Mouse (Mus musculus) liver, embryonic 11.5 days (tissue): Measurements from ENCODE around the gene Pcsk6. TPM values are rescaled to one million over a fixed set of nuclear protein-coding genes. Genes with fewer than 3 reads are reported as not detected.
A peak's percentile ranks its signal among the peaks of the same experiment; 100 is the strongest.

Experiments
- ATAC-seq: fragments of 200-750 bp; cut with Nextera tagmentation; replicated peaks from 2 replicates; pipeline ENCODE4 v1.8.0; 2017; ENCODE audit warnings: moderate number of reproducible peaks, mild to moderate bottlenecking, moderate TSS enrichment, moderate library complexity; ENCODE audit not compliant: low FRiP score
- DNase-seq: peaks from one replicate; pipeline ENCODE4 v3.0.0-alpha.2; 2017; ENCODE audit warnings: low spot score
- H3K27ac ChIP-seq: fragments of 300-500 bp; sonication (generic); 2 replicates; pipeline ENCODE4 v1.5.1; 2014; ENCODE audit warnings: mild to moderate bottlenecking, low read depth, low read length, control low read depth
- H3K27me3 ChIP-seq: fragments of 300-500 bp; sonication (generic); replicated peaks from 2 replicates; pipeline ENCODE4 v1.6.1; 2014; ENCODE audit warnings: low read length, mixed read lengths; ENCODE audit not compliant: control insufficient read depth, insufficient read depth
- H3K36me3 ChIP-seq: fragments of 300-500 bp; sonication (generic); 2 replicates; pipeline ENCODE4 v1.6.1; 2014; ENCODE audit warnings: mild to moderate bottlenecking, low read length, moderate library complexity, mixed read lengths; ENCODE audit not compliant: control insufficient read depth, insufficient read depth
- H3K4me1 ChIP-seq: fragments of 300-500 bp; sonication (generic); replicated peaks from 2 replicates; pipeline ENCODE4 v1.6.1; 2014; ENCODE audit warnings: low read length, mixed read lengths; ENCODE audit not compliant: control insufficient read depth, insufficient read depth
- H3K4me2 ChIP-seq: fragments of 300-500 bp; sonication (generic); 2 replicates; pipeline ENCODE4 v1.6.1; 2014; ENCODE audit warnings: mild to moderate bottlenecking, control low read depth, moderate library complexity
- H3K4me3 ChIP-seq: fragments of 300-500 bp; sonication (generic); 2 replicates; pipeline ENCODE4 v1.5.1; 2014; ENCODE audit warnings: low read depth, low read length, control low read depth
- H3K9ac ChIP-seq: fragments of 300-500 bp; sonication (generic); 2 replicates; pipeline ENCODE4 v1.6.1; 2014; ENCODE audit warnings: low read depth, low read length, control low read depth
- H3K9me3 ChIP-seq: fragments of 300-500 bp; sonication (generic); 2 replicates; pipeline ENCODE4 v1.6.1; 2016; ENCODE audit warnings: low read length, inconsistent platforms, mixed read lengths; ENCODE audit not compliant: control insufficient read depth
- WGBS: fragments of 180-500 bp; shearing (Covaris S2); extraction: QIAGEN DNeasy Blood & Tissue Kit; methylation state at CpG from one replicate; pipeline ENCODE4 v1.1.7; 2014; 5-methylcytosine and 5-hydroxymethylcytosine counted together
- polyA plus RNA-seq: library from polyadenylated mRNA; unstranded; fragments of >200 nt; fragmentation: Nextera tagmentation; extraction: Ambion mirVana; gene quantifications from 2 replicates; pipeline ENCODE4 v1.2.1, GENCODE M21; 2014

Gene Pcsk6
- polyA plus RNA-seq, 1 experiment from 2014 or later = 1.3 TPM

DNA sequence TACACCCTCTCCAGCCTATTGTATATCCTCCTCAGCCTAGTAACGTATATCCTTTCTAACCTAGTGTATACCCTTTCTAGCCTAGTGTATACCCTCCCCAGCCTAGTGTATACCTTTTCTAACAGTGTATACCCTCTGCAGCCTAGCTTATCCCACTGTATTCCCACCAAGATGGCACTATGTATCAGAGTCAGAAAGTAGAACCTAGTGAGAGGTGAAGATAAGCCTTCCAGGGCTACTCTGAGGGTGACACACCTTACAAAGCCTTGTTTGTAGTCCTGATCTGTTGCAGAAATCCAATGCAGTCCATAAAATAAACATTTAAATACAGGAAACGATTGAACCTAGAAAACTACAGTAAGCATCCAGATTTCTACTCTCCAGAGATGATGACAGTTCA lies 12.4 kb downstream of the Pcsk6 start:
- DNase-seq (no peak), ATAC-seq (peak; percentile 24; the same call in 1 of the 2 replicates)
- no peak overlapping the region for H3K9ac ChIP-seq
- WGBS = 73% methylated on average over 2 of the region's 2 CpGs
- H3K4me3 ChIP-seq = no peak overlapping the region
- H3K9me3 ChIP-seq = no peaks in the 10 kb centered on the region
- peaks cover 8% of the 10 kb centered on the region; the same call in 1 of the 2 replicates for H3K4me1 ChIP-seq
- H3K36me3 ChIP-seq = no peaks in the 10 kb centered on the region
- no peaks in the 10 kb centered on the region for H3K27me3 ChIP-seq
- no peak overlapping the region for H3K27ac ChIP-seq
- H3K4me2 ChIP-seq = no peak overlapping the region

DNA sequence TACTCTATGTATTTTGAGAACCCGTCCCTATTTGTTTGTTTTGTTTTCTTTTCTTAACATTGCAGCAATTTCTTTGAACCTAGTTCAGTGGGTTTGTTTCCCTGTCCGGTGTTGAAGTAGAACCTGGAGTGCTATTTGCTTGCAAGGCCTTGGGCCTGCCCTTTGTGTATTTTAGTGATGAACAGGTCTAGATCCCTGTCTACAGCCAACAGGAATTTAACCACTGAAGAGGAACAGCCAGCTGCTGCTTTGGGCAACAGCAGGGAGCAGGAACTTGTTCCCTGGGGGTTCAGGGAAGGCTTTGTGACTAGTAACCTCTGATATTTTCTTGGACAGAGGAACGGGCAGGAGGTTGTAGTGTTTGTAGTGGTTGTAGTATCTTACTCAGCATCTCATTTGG lies 15.1 kb downstream of the Pcsk6 start:
- Histone ChIP-seq H3K9me3 (no peaks in the 10 kb centered on the region), H3K4me3 (no peak overlapping the region), H3K36me3 (no peaks in the 10 kb centered on the region), H3K27ac (no peak overlapping the region), H3K4me1 (peaks cover 11% of the 10 kb centered on the region), H3K4me2 (no peak overlapping the region), H3K9ac (no peak overlapping the region), H3K27me3 (no peaks in the 10 kb centered on the region)
- no peak for DNase-seq
- WGBS = 77% methylated on average over 3 of the region's 3 CpGs
- ATAC-seq = no peak

DNA sequence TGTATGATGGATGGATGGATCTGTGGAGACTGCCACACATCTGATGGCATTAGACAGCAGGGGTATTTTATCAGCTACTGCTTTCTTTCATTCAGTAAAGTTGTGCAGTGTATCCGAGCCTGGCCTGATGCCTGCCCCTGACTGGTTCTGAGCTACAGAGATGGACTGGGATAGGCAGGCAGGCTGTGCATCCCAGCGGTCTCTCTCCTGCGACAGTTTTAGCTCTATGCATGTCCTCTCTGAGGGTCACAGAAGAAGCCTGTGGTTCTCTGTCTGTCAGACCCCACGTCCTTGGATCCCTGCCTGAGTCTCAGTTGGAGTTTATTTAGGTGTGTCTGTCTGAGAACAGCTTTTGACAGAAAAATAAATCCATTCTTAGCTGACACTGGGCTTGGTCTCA lies 16.7 kb downstream of the Pcsk6 start:
- H3K9me3 ChIP-seq = no peaks in the 10 kb centered on the region
- H3K4me2 ChIP-seq = no peak overlapping the region
- H3K4me1 ChIP-seq = peaks cover 13% of the 10 kb centered on the region
- H3K9ac ChIP-seq = no peak overlapping the region
- H3K27ac ChIP-seq = no peak overlapping the region
- ATAC-seq (no peak), DNase-seq (no peak)
- 62% methylated on average over 4 of the region's 4 CpGs for WGBS
- no peaks in the 10 kb centered on the region for H3K27me3 ChIP-seq
- H3K4me3 ChIP-seq = no peak overlapping the region
- no peaks in the 10 kb centered on the region for H3K36me3 ChIP-seq

DNA sequence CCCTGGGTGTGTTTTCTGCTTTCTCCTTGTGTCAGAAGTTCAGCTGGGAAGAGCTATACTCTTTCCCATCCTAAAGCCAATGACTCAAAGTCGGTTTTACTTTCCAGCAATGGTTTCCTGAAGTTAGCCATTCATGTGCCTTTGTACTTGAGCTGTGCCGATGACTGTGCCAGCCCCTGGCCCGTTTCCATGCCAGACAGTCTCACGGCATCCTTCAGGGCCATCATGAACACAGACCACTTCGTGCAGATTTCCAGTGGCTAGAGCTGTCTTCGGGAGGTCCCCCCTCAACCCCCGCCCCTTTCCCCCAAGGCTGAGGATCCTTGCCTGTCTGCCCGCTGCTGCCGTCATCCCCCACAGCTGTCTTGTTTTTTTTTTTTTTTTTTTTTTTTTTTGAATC lies 17.8 kb downstream of the Pcsk6 start:
- no peak overlapping the region for H3K4me3 ChIP-seq
- H3K4me1 ChIP-seq = peaks cover 6% of the 10 kb centered on the region; the same call in 1 of the 2 replicates
- no peak overlapping the region for H3K9ac ChIP-seq
- no peaks in the 10 kb centered on the region for H3K9me3 ChIP-seq
- no peaks in the 10 kb centered on the region for H3K36me3 ChIP-seq
- no peak overlapping the region for H3K27ac ChIP-seq
- 82% methylated on average over 9 of the region's 9 CpGs for WGBS
- ATAC-seq (no peak), DNase-seq (no peak)
- no peaks in the 10 kb centered on the region for H3K27me3 ChIP-seq
- H3K4me2 ChIP-seq = no peak overlapping the region

DNA sequence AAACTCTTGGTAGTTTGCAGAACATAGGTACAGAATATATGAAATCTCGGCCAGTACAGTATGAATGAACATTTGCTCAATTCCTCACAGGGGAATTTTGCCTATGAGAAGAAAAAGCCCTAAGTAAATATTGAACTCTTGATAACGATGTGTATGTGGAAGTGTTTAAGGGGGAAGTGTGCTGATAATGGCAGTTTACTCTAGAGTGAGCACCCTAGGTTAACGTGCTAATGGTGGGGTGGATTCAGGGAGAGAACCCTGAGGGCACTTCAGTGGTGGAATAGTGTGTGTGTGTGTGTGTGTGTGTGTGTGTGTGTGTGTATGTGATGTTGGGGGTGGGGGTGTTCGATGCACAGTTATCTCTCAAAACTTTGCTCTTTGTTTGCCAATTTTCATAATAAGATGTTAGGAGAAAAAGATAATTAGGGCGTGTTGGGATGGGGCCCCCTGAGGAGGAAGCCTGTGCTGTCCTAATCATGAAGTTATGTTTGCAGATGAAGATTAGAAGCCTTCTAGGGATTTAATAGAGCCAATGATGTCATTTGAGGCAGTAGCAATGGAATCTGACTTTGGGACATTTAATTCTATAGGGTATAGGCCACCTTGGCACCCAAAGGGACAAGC lies 19.2 kb downstream of the Pcsk6 start:
- H3K27me3 ChIP-seq = no peaks in the 10 kb centered on the region
- H3K9me3 ChIP-seq = no peaks in the 10 kb centered on the region
- peak overlapping the region; percentile 53 for H3K4me2 ChIP-seq
- ATAC-seq (peak; percentile 72), DNase-seq (no peak)
- H3K27ac ChIP-seq = peak overlapping the region; percentile 63
- no peak overlapping the region for H3K4me3 ChIP-seq
- WGBS = 41% methylated on average over 5 of the region's 5 CpGs
- no peaks in the 10 kb centered on the region for H3K36me3 ChIP-seq
- peaks cover 6% of the 10 kb centered on the region; the same call in 1 of the 2 replicates for H3K4me1 ChIP-seq
- H3K9ac ChIP-seq = no peak overlapping the region

DNA sequence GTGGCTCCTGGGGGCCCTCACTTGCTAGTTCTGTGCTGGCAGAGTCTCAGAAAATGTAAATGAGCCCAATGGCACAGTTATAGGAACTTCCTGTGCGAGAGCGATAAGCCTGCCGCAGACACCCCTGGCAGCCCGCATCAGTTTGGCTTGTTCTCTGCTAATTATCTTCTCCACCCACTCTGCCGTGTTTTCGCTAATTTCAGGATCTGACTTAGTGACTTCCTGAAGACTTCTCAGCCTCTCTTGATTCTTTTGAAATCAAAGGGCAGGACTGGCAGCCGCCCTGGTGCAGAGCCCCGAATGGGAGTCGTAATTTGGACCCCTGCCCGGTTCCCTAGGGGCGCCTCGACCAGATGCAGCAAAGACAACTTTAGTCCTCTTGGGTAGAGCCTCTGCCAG lies 19.8 kb downstream of the Pcsk6 start:
- WGBS = 35% methylated on average over 12 of the region's 12 CpGs
- H3K9ac ChIP-seq = no peak overlapping the region
- no peaks in the 10 kb centered on the region for H3K9me3 ChIP-seq
- DNase-seq (no peak), ATAC-seq (peak; percentile 87)
- H3K4me1 ChIP-seq = peaks cover 6% of the 10 kb centered on the region; the same call in 1 of the 2 replicates
- H3K4me2 ChIP-seq = peak overlapping the region; percentile 53
- peak overlapping the region; percentile 63; the same call in 1 of the 2 replicates for H3K27ac ChIP-seq
- H3K36me3 ChIP-seq = no peaks in the 10 kb centered on the region
- H3K4me3 ChIP-seq = no peak overlapping the region
- H3K27me3 ChIP-seq = no peaks in the 10 kb centered on the region

DNA sequence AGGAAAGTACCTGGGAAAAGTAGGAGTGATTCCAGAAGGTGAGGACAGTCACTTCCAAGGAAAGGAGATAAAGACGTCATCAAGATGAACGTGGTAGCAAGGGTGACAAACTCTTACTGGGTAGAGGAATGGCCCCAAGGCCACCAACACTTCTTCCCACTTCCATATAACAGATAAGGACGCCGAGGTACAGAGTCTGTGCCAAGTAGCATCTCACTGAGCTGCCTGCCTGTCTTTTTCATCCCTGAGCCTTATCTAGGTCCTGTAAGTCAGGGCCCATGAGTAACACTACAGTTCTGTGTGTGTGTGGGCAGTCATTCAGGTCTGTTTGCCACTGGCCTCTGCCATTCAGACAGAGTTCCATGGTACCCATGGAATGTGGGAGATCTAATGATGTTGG lies 23.4 kb downstream of the Pcsk6 start:
- H3K4me2 ChIP-seq = no peak overlapping the region
- no peaks in the 10 kb centered on the region for H3K27me3 ChIP-seq

DNA sequence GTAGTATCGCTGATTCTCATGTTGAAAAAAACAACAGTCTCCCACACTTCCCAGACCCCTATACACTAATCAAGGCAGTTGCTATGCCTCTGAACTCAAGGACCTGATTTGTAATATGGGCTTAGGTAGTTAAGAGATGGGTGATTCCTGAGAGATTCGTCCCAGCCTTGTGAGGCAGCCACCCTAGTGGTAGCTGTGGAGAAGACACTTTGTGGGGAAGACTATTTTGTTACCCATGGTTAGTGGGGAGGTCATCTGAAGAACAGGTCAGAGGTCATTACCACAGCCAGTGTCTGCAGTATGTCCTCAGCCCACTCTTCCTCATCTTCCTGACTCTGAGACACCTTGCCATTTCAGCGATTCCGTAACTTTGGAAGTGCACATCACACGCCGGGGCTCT lies 24.3 kb downstream of the Pcsk6 start:
- DNase-seq = no peak
- H3K9me3 ChIP-seq = no peaks in the 10 kb centered on the region
- H3K4me2 ChIP-seq = no peak overlapping the region
- no peaks in the 10 kb centered on the region for H3K36me3 ChIP-seq
- no peak for ATAC-seq
- H3K4me3 ChIP-seq = no peak overlapping the region
- H3K27ac ChIP-seq = no peak overlapping the region
- 87% methylated on average over 6 of the region's 6 CpGs for WGBS
- H3K4me1 ChIP-seq = peaks cover 6% of the 10 kb centered on the region; the same call in 1 of the 2 replicates
- no peak overlapping the region for H3K9ac ChIP-seq
- H3K27me3 ChIP-seq = no peaks in the 10 kb centered on the region

More for the DNA sequence above, 23.4 kb downstream of the Pcsk6 start:
- Histone ChIP-seq H3K27ac (no peak overlapping the region), H3K36me3 (no peaks in the 10 kb centered on the region), H3K4me3 (no peak overlapping the region), H3K9me3 (no peaks in the 10 kb centered on the region), H3K9ac (no peak overlapping the region), H3K4me1 (peaks cover 6% of the 10 kb centered on the region; the same call in 1 of the 2 replicates)
- 46% methylated on average over 4 of the region's 4 CpGs for WGBS
- ATAC-seq = no peak
- DNase-seq = no peak

DNA sequence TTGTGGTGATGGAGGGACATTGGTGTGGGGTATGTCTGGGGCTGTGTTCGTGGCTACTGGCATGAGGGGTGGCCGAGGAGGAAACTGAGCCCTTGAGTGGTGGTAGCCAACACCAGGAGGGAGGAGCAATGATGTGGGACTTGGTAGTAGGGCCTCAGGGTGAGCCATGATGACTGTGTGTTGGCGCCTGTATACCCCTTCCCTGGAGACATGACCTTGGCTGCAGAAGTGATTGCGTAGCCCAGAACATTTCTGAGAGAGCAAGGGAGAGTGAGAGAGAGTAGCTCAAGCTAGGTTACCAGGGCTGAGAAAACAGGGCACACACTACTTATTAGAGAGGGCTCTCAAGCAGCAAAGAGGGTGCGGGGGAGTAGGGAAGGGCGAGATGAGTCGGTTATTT lies 30.3 kb downstream of the Pcsk6 start:
- no peaks in the 10 kb centered on the region for H3K4me1 ChIP-seq
- DNase-seq (no peak), ATAC-seq (no peak)
- no peak overlapping the region for H3K27ac ChIP-seq
- no peaks in the 10 kb centered on the region for H3K36me3 ChIP-seq
- H3K4me2 ChIP-seq = no peak overlapping the region
- no peak overlapping the region for H3K9ac ChIP-seq
- H3K27me3 ChIP-seq = no peaks in the 10 kb centered on the region
- WGBS = 79% methylated on average over 7 of the region's 7 CpGs
- no peaks in the 10 kb centered on the region for H3K9me3 ChIP-seq
- H3K4me3 ChIP-seq = no peak overlapping the region
